Mouse (Mus musculus) kidney, postnatal 0 days (tissue): Measurements from ENCODE around the gene Cxcl9. TPM values are rescaled to one million over a fixed set of nuclear protein-coding genes. Genes with fewer than 3 reads are reported as not detected.

Experiments used
- ATAC-seq: fragments of 200-750 bp; cut with Nextera tagmentation; replicated peaks from 2 replicates; pipeline ENCODE4 v1.8.0; 2017; ENCODE audit warnings: low read depth, moderate number of reproducible peaks, moderate TSS enrichment, moderate library complexity; ENCODE audit not compliant: low FRiP score
- DNase-seq: peaks from one replicate; pipeline ENCODE4 v3.0.0-alpha.2; 2016; ENCODE audit warnings: low spot score
- H3K27ac ChIP-seq: fragments of 300-500 bp; sonication (generic); 2 replicates; pipeline ENCODE4 v1.5.1; 2014; ENCODE audit warnings: mild to moderate bottlenecking
- H3K27me3 ChIP-seq: fragments of 300-500 bp; sonication (generic); 2 replicates; pipeline ENCODE4 v1.6.1; 2014; ENCODE audit warnings: low read length, mixed read lengths; ENCODE audit not compliant: insufficient read depth
- H3K36me3 ChIP-seq: fragments of 300-500 bp; sonication (generic); 2 replicates; pipeline ENCODE4 v1.6.1; 2014; ENCODE audit warnings: low read length, mixed read lengths; ENCODE audit not compliant: insufficient read depth
- H3K4me1 ChIP-seq: fragments of 300-500 bp; sonication (generic); replicated peaks from 2 replicates; pipeline ENCODE4 v1.6.1; 2014; ENCODE audit warnings: antibody characterized with exemption, low read length, mixed read lengths; ENCODE audit not compliant: insufficient read depth
- H3K4me2 ChIP-seq: fragments of 300-500 bp; sonication (generic); 2 replicates; pipeline ENCODE4 v1.6.1; 2014; ENCODE audit warnings: mild to moderate bottlenecking, low read length, moderate library complexity, mixed read lengths
- H3K4me3 ChIP-seq: fragments of 300-500 bp; sonication (generic); replicated peaks from 2 replicates; pipeline ENCODE4 v1.5.1; 2014; ENCODE audit warnings: low read depth, low read length
- H3K9ac ChIP-seq: fragments of 300-500 bp; sonication (generic); 2 replicates; pipeline ENCODE4 v1.6.1; 2014; ENCODE audit warnings: low read depth, low read length
- H3K9me3 ChIP-seq: fragments of 300-500 bp; sonication (generic); replicated peaks from 2 replicates; pipeline ENCODE4 v1.6.1; 2016; ENCODE audit warnings: low read length, inconsistent platforms, mixed read lengths
- CTCF ChIP-seq: IDR thresholded peaks from 2 replicates; pipeline ENCODE4 v1.5.1; 2016; ENCODE audit warnings: antibody characterized with exemption, low read depth, mild to moderate bottlenecking, moderate library complexity
- WGBS: fragments of 180-500 bp; shearing (Covaris S2); extraction: QIAGEN DNeasy Blood & Tissue Kit; methylation state at CpG from one replicate; pipeline ENCODE4 v1.1.7; 2014; 5-methylcytosine and 5-hydroxymethylcytosine counted together
- polyA plus RNA-seq: library from polyadenylated mRNA; unstranded; fragments of >200 nt; fragmentation: Nextera tagmentation; extraction: Ambion mirVana; gene quantifications from 2 replicates; pipeline ENCODE4 v1.2.1, GENCODE M21; 2015

Gene Cxcl9
- polyA plus RNA-seq, 1 experiment from 2014 or later = 0.13 TPM

- 0 out of 2 replicates have a peak within 1 kb of the TSS, but pooled peaks have one; percentile 4 for H3K4me3 ChIP-seq
- no peak for TF ChIP-seq CTCF
- ATAC-seq = 0 out of 2 replicates have a peak, but pooled peaks have one; percentile 73
- H3K9ac ChIP-seq = no peak within 1 kb of the TSS
- DNase-seq = peak; percentile 75
- peak within 1 kb of the TSS; percentile 48 for H3K4me2 ChIP-seq
- H3K4me1 ChIP-seq = 0 out of 2 replicates have a peak, but pooled peaks cover 5% of the 10 kb centered on the region
- no peaks in the 10 kb centered on the region for H3K9me3 ChIP-seq
- whole genome bisulfite sequencing = 13% methylated on average over 14 of the region's 14 CpGs
- no peaks in the 10 kb centered on the region for H3K36me3 ChIP-seq
- H3K27ac ChIP-seq = no peak within 1 kb of the TSS
- no peaks in the 10 kb centered on the region for H3K27me3 ChIP-seq
Measured at GRCm38 (mm10) chr5:92348794-92349413, 21.0 kb upstream of the Cxcl9 start, which contains the start of gene Cxcl10. Gene Cxcl10, minus strand, starts transcription at chr5:92348889.

GRCm38 (mm10) chr5:92345006-92345405, 17.1 kb upstream of the Cxcl9 start:
- Histone ChIP-seq H3K27ac (no peak overlapping the region), H3K4me2 (no peak overlapping the region), H3K4me3 (no peak overlapping the region), H3K27me3 (no peaks in the 10 kb centered on the region), H3K9me3 (no peaks in the 10 kb centered on the region), H3K9ac (no peak overlapping the region), H3K36me3 (no peaks in the 10 kb centered on the region), H3K4me1 (0 out of 2 replicates have a peak, but pooled peaks cover 5% of the 10 kb centered on the region)
- no peak for TF ChIP-seq CTCF
- ATAC-seq (no peak), DNase-seq (no peak)
- 78% methylated on average over 8 of the region's 8 CpGs for WGBS

GRCm38 (mm10) chr5:92340606-92341005, 12.7 kb upstream of the Cxcl9 start:
- no peak overlapping the region for H3K9ac ChIP-seq
- TF ChIP-seq CTCF = no peak
- ATAC-seq = no peak
- H3K27ac ChIP-seq = no peak overlapping the region
- no peaks in the 10 kb centered on the region for H3K9me3 ChIP-seq
- no peak overlapping the region for H3K4me2 ChIP-seq
- 63% methylated on average over 4 of the region's 4 CpGs for WGBS
- DNase-seq = no peak
- H3K27me3 ChIP-seq = no peaks in the 10 kb centered on the region
- no peak overlapping the region for H3K4me3 ChIP-seq
- no peaks in the 10 kb centered on the region for H3K4me1 ChIP-seq
- H3K36me3 ChIP-seq = no peaks in the 10 kb centered on the region

- no peak for TF ChIP-seq CTCF
- no peaks in the 10 kb centered on the region for H3K9me3 ChIP-seq
- DNase-seq = no peak
- no peaks in the 10 kb centered on the region for H3K36me3 ChIP-seq
- H3K27me3 ChIP-seq = no peaks in the 10 kb centered on the region
- H3K4me3 ChIP-seq = no peak overlapping the region
- 72% methylated on average over 3 of the region's 3 CpGs for WGBS
- no peak overlapping the region for H3K9ac ChIP-seq
- H3K27ac ChIP-seq = no peak overlapping the region
- H3K4me2 ChIP-seq = no peak overlapping the region
- no peaks in the 10 kb centered on the region for H3K4me1 ChIP-seq
- ATAC-seq = no peak
Measured at GRCm38 (mm10) chr5:92336743-92337142, 8.9 kb upstream of the Cxcl9 start.

DNA sequence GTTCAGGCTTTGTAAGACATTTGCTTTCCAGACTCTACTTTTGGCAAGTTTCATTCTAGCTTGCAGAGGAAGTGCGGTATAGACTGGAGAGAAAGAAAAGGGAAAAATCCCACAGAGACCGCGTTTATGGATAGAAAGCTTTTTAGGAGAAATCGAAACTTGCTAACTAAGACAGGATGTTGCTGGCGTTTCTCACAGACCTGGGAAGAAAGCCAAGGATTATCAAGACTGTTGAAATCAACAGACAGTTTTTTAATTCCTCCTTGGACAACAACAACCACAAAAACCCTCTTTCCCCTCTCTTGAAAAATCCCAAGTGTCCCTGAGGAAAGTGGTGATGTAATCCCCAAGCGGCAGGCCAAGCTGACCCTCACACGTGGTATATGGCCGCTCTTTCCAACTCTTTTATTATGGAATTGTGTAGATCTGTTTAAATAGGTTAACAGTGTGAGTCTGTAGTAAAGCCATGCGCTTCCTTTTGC, 4.5 kb upstream of the Cxcl9 start:
- Histone ChIP-seq H3K4me2 (peak overlapping the region; percentile 27), H3K27me3 (no peaks in the 10 kb centered on the region), H3K9me3 (no peaks in the 10 kb centered on the region), H3K4me1 (no peaks in the 10 kb centered on the region), H3K4me3 (no peak overlapping the region; the same call in 1 of the 2 replicates), H3K27ac (peak overlapping the region; percentile 81), H3K9ac (no peak overlapping the region), H3K36me3 (no peaks in the 10 kb centered on the region)
- WGBS = 43% methylated on average over 9 of the region's 9 CpGs
- no peak for ATAC-seq
- no peak for TF ChIP-seq CTCF
- DNase-seq = peak; percentile 85

- peak within 1 kb of the TSS; percentile 81 for H3K27ac ChIP-seq
- ATAC-seq (no peak), DNase-seq (no peak)
- no peaks in the 10 kb centered on the region for H3K36me3 ChIP-seq
- H3K4me3 ChIP-seq = no peak within 1 kb of the TSS; the same call in 1 of the 2 replicates
- no peak within 1 kb of the TSS for H3K9ac ChIP-seq
- no peaks in the 10 kb centered on the region for H3K27me3 ChIP-seq
- peak within 1 kb of the TSS; percentile 27 for H3K4me2 ChIP-seq
- TF ChIP-seq CTCF = no peak
- no peaks in the 10 kb centered on the region for H3K4me1 ChIP-seq
- WGBS = 85% methylated on average over 17 of the region's 17 CpGs
- H3K9me3 ChIP-seq = no peaks in the 10 kb centered on the region
Measured at GRCm38 (mm10) chr5:92331635-92332338, 3.9 kb upstream of the Cxcl9 start, which contains the start of gene Art3. Gene Art3, plus strand, starts transcription at chr5:92331827.
